Mouse (Mus musculus) MEL (cell line): ENCODE data around the gene Pkd1.

ENCODE experiments used
- BHLHE40 ChIP-seq: IDR thresholded peaks from 2 replicates; pipeline ENCODE4 v1.6.1; 2012; ENCODE audit warnings: low read depth, mild to moderate bottlenecking, inconsistent platforms, low read length, improper control_type of control experiment, borderline replicate concordance
- CTCF ChIP-seq, 3 experiments: IDR thresholded peaks in 2 of 3; conservative IDR thresholded peaks in 1 of 3; 2 replicates each; pipeline ENCODE4 v1.5.1; 2011 to 2012; ENCODE audit warnings: low read length in 3 of 3, low read depth in 2 of 3, mild to moderate bottlenecking in 2 of 3, improper control_type of control experiment in 1 of 3, inconsistent platforms in 1 of 3, mixed read lengths in 1 of 3, moderate library complexity in 1 of 3; ENCODE audit not compliant: control insufficient read depth in 1 of 3, insufficient read depth in 1 of 3, poor library complexity in 1 of 3, severe bottlenecking in 1 of 3
- ELF1 ChIP-seq: IDR thresholded peaks from 2 replicates; pipeline ENCODE4 v1.6.1; 2014; ENCODE audit warnings: low read depth, mild to moderate bottlenecking, inconsistent platforms, low read length, improper control_type of control experiment, moderate library complexity
- GATA1 ChIP-seq: IDR thresholded peaks from 2 replicates; pipeline ENCODE4 v1.6.1; 2011; ENCODE audit warnings: low read depth, low read length, improper control_type of control experiment
- MAFK ChIP-seq: IDR thresholded peaks from 2 replicates; pipeline ENCODE4 v1.6.1; 2011; ENCODE audit warnings: low read depth, mild to moderate bottlenecking, low read length, improper control_type of control experiment, borderline replicate concordance
- RCOR1 ChIP-seq: IDR thresholded peaks from 2 replicates; pipeline ENCODE4 v1.6.1; 2012; ENCODE audit warnings: low read depth, mild to moderate bottlenecking, inconsistent platforms, low read length, improper control_type of control experiment
- SIN3A ChIP-seq: IDR thresholded peaks from 2 replicates; pipeline ENCODE4 v1.6.1; 2012; ENCODE audit warnings: low read length, improper control_type of control experiment, inconsistent platforms
- TAL1 ChIP-seq: IDR thresholded peaks from 2 replicates; pipeline ENCODE4 v1.6.1; 2012; ENCODE audit warnings: mild to moderate bottlenecking, inconsistent platforms, low read length, moderate library complexity, mixed read lengths
- TCF12 ChIP-seq: IDR thresholded peaks from 2 replicates; pipeline ENCODE4 v1.6.1; 2014; ENCODE audit warnings: low read depth, mild to moderate bottlenecking, inconsistent platforms, low read length, improper control_type of control experiment, moderate library complexity
- UBTF ChIP-seq: IDR thresholded peaks from 2 replicates; pipeline ENCODE4 v1.6.1; 2012; ENCODE audit warnings: low read depth, mild to moderate bottlenecking, inconsistent platforms, low read length, improper control_type of control experiment, moderate library complexity, borderline replicate concordance; ENCODE audit not compliant: insufficient read depth

DNA sequence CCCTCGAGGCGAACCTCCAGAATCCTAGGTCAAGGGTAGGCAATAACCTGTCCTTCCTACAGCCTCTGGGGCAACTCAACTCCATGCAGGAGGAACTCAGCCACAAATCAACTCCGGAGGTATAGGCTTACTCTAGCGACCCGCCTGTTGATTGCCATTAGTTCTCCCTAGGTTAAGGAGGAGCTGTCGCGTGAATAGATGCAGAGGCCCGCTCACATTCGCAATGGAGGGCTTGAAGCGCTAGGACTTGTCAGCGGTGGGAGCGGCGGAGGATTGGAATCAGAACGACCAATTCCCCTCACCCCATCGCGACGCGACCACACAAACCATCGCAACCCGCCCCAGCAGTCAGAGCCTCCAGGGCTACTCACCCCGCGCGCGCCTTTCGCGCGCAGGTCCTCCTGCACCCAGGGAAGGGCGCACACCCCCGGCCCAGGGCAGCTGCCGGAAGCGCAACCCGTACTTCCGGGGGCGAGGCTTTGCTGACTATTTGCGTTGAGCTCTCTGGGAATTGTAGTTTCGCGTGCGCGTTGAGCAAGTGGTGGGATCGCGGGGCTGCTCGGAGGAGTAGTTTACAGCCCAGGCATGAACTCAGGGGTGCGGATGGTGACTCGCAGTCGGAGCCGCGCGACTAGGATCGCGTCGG is 82.7 kb downstream of the Pkd1 start, which contains the start of the genes Tsc2 and Nthl1:
- TF ChIP-seq UBTF: no peak
- no peak for TF ChIP-seq RCOR1
- TF ChIP-seq BHLHE40: no peak
- no peak for TF ChIP-seq MAFK
- TF ChIP-seq TAL1: no peak
- no peak for TF ChIP-seq CTCF (IDR thresholded peaks at IDR 0.05 in 2 of 3, conservative IDR thresholded peaks at IDR 0.05 in 1 of 3; ENCODE audit: control insufficient read depth in 1 of 3, insufficient read depth in 1 of 3, low read depth in 2 of 3, low read length in 3 of 3, poor library complexity in 1 of 3, severe bottlenecking in 1 of 3)
- peak; percentile 85 for TF ChIP-seq ELF1
- peak; percentile 97 for TF ChIP-seq SIN3A
- peak; percentile 64 for TF ChIP-seq TCF12
- TF ChIP-seq GATA1: no peak
